21 mouse cellular contexts compared by ENCODE assay signal in the genomic region with DNA sequence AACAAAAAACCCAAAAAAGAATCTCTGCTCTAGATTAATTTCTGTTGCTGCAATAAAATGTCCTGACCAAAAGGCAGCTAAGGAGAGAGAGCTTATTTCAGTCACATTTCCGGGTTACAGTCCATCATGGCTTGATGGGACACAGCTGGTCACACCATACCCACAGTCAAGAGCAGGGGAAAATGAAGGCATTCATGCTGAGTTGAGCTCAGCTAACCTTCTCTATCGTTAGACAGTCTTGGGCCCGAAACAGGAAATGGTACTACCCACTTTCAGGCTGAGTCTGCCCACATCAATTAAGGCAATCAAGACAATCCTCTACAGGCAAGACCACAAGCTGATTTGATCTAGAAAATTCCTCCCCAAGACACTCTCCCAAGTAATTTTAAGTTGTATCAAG. TPM values are rescaled to one million over a fixed set of nuclear protein-coding genes. Genes with fewer than 3 reads are reported as not detected.
DNase-seq lines count a peak whose midpoint lies in the region; ATAC-seq and TF ChIP-seq lines count a peak whose summit lies in the region.
"Had no signal": no experiment of that assay in that cellular context is flagged by ENCODE, and none has a peak within 500 bp of the region (broad histone marks: within the 10 kb centered on the region; RNA-seq: fewer than 3 reads in every experiment).

No protein-coding gene starts in this region.

- TF ChIP-seq CTCF in kidney, postnatal 0 days (IDR thresholded peaks at IDR 0.05; ENCODE audit: low read depth) = no peak
- TF ChIP-seq CTCF in forebrain, postnatal 0 days (IDR thresholded peaks at IDR 0.05; ENCODE audit: low read depth) = no peak

- no peak overlapping the region for H3K4me2 ChIP-seq in kidney, postnatal 0 days (ENCODE audit: low read length)
- no peak overlapping the region for H3K4me2 ChIP-seq in forebrain, embryonic 12.5 days
- no peak overlapping the region for H3K4me2 ChIP-seq in forebrain, postnatal 0 days (ENCODE audit: low read depth)
- H3K4me2 ChIP-seq: embryonic facial prominence, embryonic 13.5 days; liver, embryonic 13.5 days had no signal

- DNase-seq in lung, postnatal 10 days = peak; percentile 49
- no peak for DNase-seq in lung, adult 18-20 months
- DNase-seq in T-cell, adult 2 months (ENCODE audit: low spot score) = peak; percentile 56
- peak; percentile 63 for DNase-seq in kidney, postnatal 0 days (ENCODE audit: low spot score)
- peak; percentile 72 for DNase-seq in naive thymus-derived CD4-positive, alpha-beta T cell, adult 2 months (ENCODE audit: low read depth)
- DNase-seq in forebrain, postnatal 0 days = no peak
- DNase-seq: cerebellum, adult 11 months; liver, embryonic 13.5 days had no signal

- WGBS in kidney, postnatal 0 days = 41% methylated on average over 3 of the region's 3 CpGs
- 89% methylated on average over 3 of the region's 3 CpGs for WGBS in forebrain, embryonic 12.5 days
- WGBS in forebrain, postnatal 0 days = 83% methylated on average over 3 of the region's 3 CpGs

- H3K4me1 ChIP-seq in kidney, postnatal 0 days (replicated peaks; ENCODE audit: insufficient read depth, low read length) = no peaks in the 10 kb centered on the region
- no peaks in the 10 kb centered on the region for H3K4me1 ChIP-seq in forebrain, embryonic 12.5 days
- no peaks in the 10 kb centered on the region for H3K4me1 ChIP-seq in forebrain, postnatal 0 days (ENCODE audit: insufficient read depth)
- H3K4me1 ChIP-seq: embryonic facial prominence, embryonic 13.5 days; forebrain, embryonic 10.5 days; hindbrain, embryonic 10.5 days had no signal

- H3K36me3 ChIP-seq in kidney, postnatal 0 days (ENCODE audit: insufficient read depth, low read length) = no peaks in the 10 kb centered on the region
- H3K36me3 ChIP-seq in forebrain, embryonic 12.5 days (replicated peaks) = no peaks in the 10 kb centered on the region
- no peaks in the 10 kb centered on the region for H3K36me3 ChIP-seq in forebrain, postnatal 0 days (ENCODE audit: insufficient read depth)
- H3K36me3 ChIP-seq: embryonic facial prominence, embryonic 13.5 days; forebrain, embryonic 10.5 days; hindbrain, embryonic 10.5 days; liver, embryonic 13.5 days had no signal

- no peaks in the 10 kb centered on the region for H3K9me3 ChIP-seq in kidney, postnatal 0 days (replicated peaks; ENCODE audit: low read length)
- H3K9me3 ChIP-seq in forebrain, embryonic 12.5 days = no peaks in the 10 kb centered on the region
- no peaks in the 10 kb centered on the region for H3K9me3 ChIP-seq in forebrain, postnatal 0 days (ENCODE audit: low read length)
- H3K9me3 ChIP-seq: embryonic facial prominence, embryonic 13.5 days; forebrain, embryonic 10.5 days; hindbrain, embryonic 10.5 days; liver, embryonic 13.5 days; megakaryocyte, embryonic 14.5 days had no signal

- H3K27me3 ChIP-seq in kidney, postnatal 0 days (ENCODE audit: insufficient read depth, low read length) = no peaks in the 10 kb centered on the region
- H3K27me3 ChIP-seq in forebrain, embryonic 12.5 days = no peaks in the 10 kb centered on the region
- H3K27me3 ChIP-seq in forebrain, postnatal 0 days (ENCODE audit: insufficient read depth, low read length) = no peaks in the 10 kb centered on the region
- H3K27me3 ChIP-seq: embryonic facial prominence, embryonic 13.5 days; liver, embryonic 13.5 days; Patski had no signal

- H3K9ac ChIP-seq in kidney, postnatal 0 days (ENCODE audit: low read depth, low read length) = no peak overlapping the region
- H3K9ac ChIP-seq in forebrain, embryonic 12.5 days = no peak overlapping the region
- H3K9ac ChIP-seq in forebrain, postnatal 0 days = no peak overlapping the region
- H3K9ac ChIP-seq: embryonic facial prominence, embryonic 13.5 days; liver, embryonic 13.5 days had no signal

- ATAC-seq in kidney, postnatal 0 days (replicated peaks; ENCODE audit: low FRiP score, low read depth) = no peak
- ATAC-seq in forebrain, embryonic 12.5 days (ENCODE audit: low FRiP score) = no peak
- no peak for ATAC-seq in forebrain, postnatal 0 days
- ATAC-seq: Patski had no signal

- H3K4me3 ChIP-seq in kidney, postnatal 0 days (replicated peaks; ENCODE audit: low read depth, low read length) = no peak overlapping the region
- no peak overlapping the region for H3K4me3 ChIP-seq in forebrain, embryonic 12.5 days (replicated peaks)
- H3K4me3 ChIP-seq in forebrain, postnatal 0 days (ENCODE audit: low read depth, low read length) = no peak overlapping the region
- H3K4me3 ChIP-seq: embryonic facial prominence, embryonic 13.5 days; forebrain, embryonic 10.5 days; hindbrain, embryonic 10.5 days; layer of hippocampus, adult 2 months; left cerebral cortex, adult 2 months; liver, embryonic 13.5 days; megakaryocyte, embryonic 14.5 days had no signal

- H3K27ac ChIP-seq in kidney, postnatal 0 days = no peak overlapping the region
- H3K27ac ChIP-seq in forebrain, embryonic 12.5 days = no peak overlapping the region
- H3K27ac ChIP-seq in forebrain, postnatal 0 days (ENCODE audit: low read depth, low read length) = no peak overlapping the region
- H3K27ac ChIP-seq: embryonic facial prominence, embryonic 13.5 days; forebrain, embryonic 10.5 days; hindbrain, embryonic 10.5 days; layer of hippocampus, adult 2 months; left cerebral cortex, adult 2 months; liver, embryonic 13.5 days had no signal

RNA-seq across cellular contexts. Expression of gene Prf1, which starts 3.4 kb away (rescaled TPM):
- 0.05 TPM in 1 of 2 replicates, not detected in the other for polyA plus RNA-seq in kidney, postnatal 0 days (2015; fragmentation: Nextera tagmentation; extraction: Ambion mirVana)
- polyA plus RNA-seq in forebrain, embryonic 12.5 days (2016; fragmentation: Nextera tagmentation; extraction: Ambion mirVana) = not detected in 2 replicates
- total RNA-seq in forebrain, postnatal 0 days (2014; rRNA removed) = not detected in 2 replicates
- not detected in 2 replicates for polyA plus RNA-seq in forebrain, postnatal 0 days (2015; fragmentation: Nextera tagmentation; extraction: Ambion mirVana)
- total RNA-seq: common myeloid progenitor, adult 5-6 weeks; layer of hippocampus, adult 2 months; left cerebral cortex, adult 2 months; midbrain, postnatal 0 days had no signal
- polyA plus RNA-seq: embryonic facial prominence, embryonic 13.5 days; forebrain, embryonic 10.5 days; hindbrain, embryonic 10.5 days; intestine, embryonic 14.5 days; limb, embryonic 11.5 days; liver, embryonic 13.5 days; midbrain, postnatal 0 days; neural tube, embryonic 14.5 days; Patski had no signal

RNA-seq across cellular contexts. Expression of gene Adamts14, which starts 27.8 kb away (rescaled TPM):
- 0.71 and 0.89 TPM in 2 replicates for polyA plus RNA-seq in kidney, postnatal 0 days (2015; fragmentation: Nextera tagmentation; extraction: Ambion mirVana)
- polyA plus RNA-seq in forebrain, embryonic 12.5 days (2016; fragmentation: Nextera tagmentation; extraction: Ambion mirVana) = 0.36 and 0.45 TPM in 2 replicates
- total RNA-seq in forebrain, postnatal 0 days (2014; rRNA removed) = 0.54 and 1.0 TPM in 2 replicates
- polyA plus RNA-seq in forebrain, postnatal 0 days (2015; fragmentation: Nextera tagmentation; extraction: Ambion mirVana) = 0.18 and 0.22 TPM in 2 replicates

Comparison
In these comparisons a context has a peak if more than half of its experiments do, and no peak if none do; other contexts are left out.
1. DNase-seq: peak in lung, postnatal 10 days (single experiment), T-cell, adult 2 months (single experiment), kidney, postnatal 0 days (single experiment) and naive thymus-derived CD4-positive, alpha-beta T cell, adult 2 months (single experiment); none in lung, adult 18-20 months (0 of 2) and forebrain, postnatal 0 days (single experiment).